ENCODE assay signal across 8 mouse cellular contexts in genomic region chr7:140035456-140035855, GRCm38 (mm10). TPM values are rescaled to one million over a fixed set of nuclear protein-coding genes. Genes with fewer than 3 reads are reported as not detected.
A peak's percentile ranks its signal among the peaks of the same experiment; 100 is the strongest.
DNase-seq lines count a peak whose midpoint lies in the region; ATAC-seq and TF ChIP-seq lines count a peak whose summit lies in the region.

No protein-coding gene starts in this region.

- no peaks in the 10 kb centered on the region for H3K27me3 ChIP-seq in kidney, postnatal 0 days (ENCODE audit: insufficient read depth, low read length)
- no peaks in the 10 kb centered on the region for H3K27me3 ChIP-seq in hindbrain, embryonic 15.5 days
- no peaks in the 10 kb centered on the region for H3K27me3 ChIP-seq in midbrain, embryonic 16.5 days (ENCODE audit: control insufficient read depth, insufficient read depth, low read depth, low read length)

- peak overlapping the region; percentile 85 for H3K9ac ChIP-seq in kidney, postnatal 0 days (ENCODE audit: low read depth, low read length)
- H3K9ac ChIP-seq in hindbrain, embryonic 15.5 days: peak overlapping the region; percentile 90
- peak overlapping the region; percentile 95 for H3K9ac ChIP-seq in midbrain, embryonic 16.5 days (ENCODE audit: low read depth, low read length)

- no peak overlapping the region for H3K27ac ChIP-seq in kidney, postnatal 0 days
- H3K27ac ChIP-seq in hindbrain, embryonic 15.5 days (replicated peaks): peak overlapping the region; percentile 96; the same call in 1 of the 2 replicates
- no peak overlapping the region for H3K27ac ChIP-seq in midbrain, embryonic 16.5 days (ENCODE audit: low read length)

- DNase-seq in kidney, postnatal 0 days (ENCODE audit: low spot score): no peak
- DNase-seq in kidney, adult 11 months: no peak
- peak; percentile 24 for DNase-seq in c-Kit-positive CD71-positive TER-119-positive erythroid progenitor cells, embryonic 14.5 days (ENCODE audit: low spot score)
- no peak for DNase-seq in right cerebral cortex, postnatal 36 days (ENCODE audit: low spot score in 2 of 2)
- no peak for DNase-seq in thymus, postnatal 10 days (ENCODE audit: low spot score in 2 of 2)
- DNase-seq in urinary bladder, postnatal 14 days (ENCODE audit: low spot score): no peak

- H3K4me1 ChIP-seq in kidney, postnatal 0 days (replicated peaks; ENCODE audit: insufficient read depth, low read length): no peaks in the 10 kb centered on the region; the same call in 1 of the 2 replicates
- peaks cover 24% of the 10 kb centered on the region for H3K4me1 ChIP-seq in hindbrain, embryonic 15.5 days (replicated peaks)
- H3K4me1 ChIP-seq in midbrain, embryonic 16.5 days (ENCODE audit: control insufficient read depth, insufficient read depth, low read length): peaks cover 22% of the 10 kb centered on the region

- H3K9me3 ChIP-seq in kidney, postnatal 0 days (replicated peaks; ENCODE audit: low read length): no peaks in the 10 kb centered on the region
- H3K9me3 ChIP-seq in hindbrain, embryonic 15.5 days: no peaks in the 10 kb centered on the region
- no peaks in the 10 kb centered on the region for H3K9me3 ChIP-seq in midbrain, embryonic 16.5 days (replicated peaks; ENCODE audit: control insufficient read depth, low read length, poor library complexity, severe bottlenecking)

- no peak for ATAC-seq in kidney, postnatal 0 days (replicated peaks; ENCODE audit: low FRiP score, low read depth)
- ATAC-seq in hindbrain, embryonic 15.5 days (ENCODE audit: low FRiP score, low read depth): no peak
- ATAC-seq in midbrain, embryonic 16.5 days: no peak

- peak overlapping the region; percentile 61 for H3K4me3 ChIP-seq in kidney, postnatal 0 days (replicated peaks; ENCODE audit: low read depth, low read length)
- H3K4me3 ChIP-seq in hindbrain, embryonic 15.5 days: peak overlapping the region; percentile 98
- peak overlapping the region; percentile 89 for H3K4me3 ChIP-seq in midbrain, embryonic 16.5 days (ENCODE audit: low read depth, low read length)

- TF ChIP-seq CTCF in kidney, postnatal 0 days (IDR thresholded peaks at IDR 0.05; ENCODE audit: low read depth): no peak

- H3K36me3 ChIP-seq in kidney, postnatal 0 days (ENCODE audit: insufficient read depth, low read length): peaks cover 25% of the 10 kb centered on the region
- peaks cover 30% of the 10 kb centered on the region for H3K36me3 ChIP-seq in hindbrain, embryonic 15.5 days
- peaks cover 23% of the 10 kb centered on the region for H3K36me3 ChIP-seq in midbrain, embryonic 16.5 days (ENCODE audit: control insufficient read depth, insufficient read depth, low read length)

- peak overlapping the region; percentile 88 for H3K4me2 ChIP-seq in kidney, postnatal 0 days (ENCODE audit: low read length)
- peak overlapping the region; percentile 89 for H3K4me2 ChIP-seq in hindbrain, embryonic 15.5 days
- H3K4me2 ChIP-seq in midbrain, embryonic 16.5 days (ENCODE audit: low read length): peak overlapping the region; percentile 97

- 13% methylated on average over 7 of the region's 7 CpGs for WGBS in kidney, postnatal 0 days
- WGBS in hindbrain, embryonic 15.5 days: 22% methylated on average over 7 of the region's 7 CpGs
- 26% methylated on average over 7 of the region's 7 CpGs for WGBS in midbrain, embryonic 16.5 days

RNA-seq across cellular contexts. Expression of gene Zfp511, which starts 0.7 kb away (rescaled TPM):
- 35.0 TPM in 2 replicates for polyA plus RNA-seq in kidney, postnatal 0 days (2015; fragmentation: Nextera tagmentation; extraction: Ambion mirVana)
- 48.1 and 56.8 TPM in 2 replicates for polyA plus RNA-seq in hindbrain, embryonic 15.5 days (2015; fragmentation: Nextera tagmentation; extraction: Ambion mirVana)
- 55.9 and 56.5 TPM in 2 replicates for polyA plus RNA-seq in midbrain, embryonic 16.5 days (2015; fragmentation: Nextera tagmentation; extraction: Ambion mirVana)

RNA-seq across cellular contexts. Expression of gene Tubgcp2, which starts 1.0 kb away (rescaled TPM):
- polyA plus RNA-seq in kidney, postnatal 0 days (2015; fragmentation: Nextera tagmentation; extraction: Ambion mirVana): 34.4 and 39.5 TPM in 2 replicates
- polyA plus RNA-seq in hindbrain, embryonic 15.5 days (2015; fragmentation: Nextera tagmentation; extraction: Ambion mirVana): 53.3 and 56.6 TPM in 2 replicates
- polyA plus RNA-seq in midbrain, embryonic 16.5 days (2015; fragmentation: Nextera tagmentation; extraction: Ambion mirVana): 58.0 and 61.0 TPM in 2 replicates

RNA-seq across cellular contexts. Expression of gene Msx3, which starts 13.4 kb away (rescaled TPM):
- not detected in 2 replicates for polyA plus RNA-seq in kidney, postnatal 0 days (2015; fragmentation: Nextera tagmentation; extraction: Ambion mirVana)
- 5.5 and 9.5 TPM in 2 replicates for polyA plus RNA-seq in hindbrain, embryonic 15.5 days (2015; fragmentation: Nextera tagmentation; extraction: Ambion mirVana)
- 0.45 and 0.55 TPM in 2 replicates for polyA plus RNA-seq in midbrain, embryonic 16.5 days (2015; fragmentation: Nextera tagmentation; extraction: Ambion mirVana)

RNA-seq across cellular contexts. Expression of gene Adam8, which starts 43.1 kb away (rescaled TPM):
- polyA plus RNA-seq in kidney, postnatal 0 days (2015; fragmentation: Nextera tagmentation; extraction: Ambion mirVana): 0.41 and 0.46 TPM in 2 replicates
- 2.9 and 3.6 TPM in 2 replicates for polyA plus RNA-seq in hindbrain, embryonic 15.5 days (2015; fragmentation: Nextera tagmentation; extraction: Ambion mirVana)
- polyA plus RNA-seq in midbrain, embryonic 16.5 days (2015; fragmentation: Nextera tagmentation; extraction: Ambion mirVana): 3.0 and 3.9 TPM in 2 replicates

RNA-seq across cellular contexts. Expression of gene Caly, which starts 46.9 kb away (rescaled TPM):
- polyA plus RNA-seq in kidney, postnatal 0 days (2015; fragmentation: Nextera tagmentation; extraction: Ambion mirVana): 0.89 and 1.1 TPM in 2 replicates
- 279 and 296 TPM in 2 replicates for polyA plus RNA-seq in hindbrain, embryonic 15.5 days (2015; fragmentation: Nextera tagmentation; extraction: Ambion mirVana)
- 299 and 401 TPM in 2 replicates for polyA plus RNA-seq in midbrain, embryonic 16.5 days (2015; fragmentation: Nextera tagmentation; extraction: Ambion mirVana)
